Mouse (Mus musculus) 416B (cell line): Measurements from ENCODE around the gene Fignl2.

Experiments
- DNase-seq: peaks from one replicate; pipeline ENCODE4 v3.0.0; 2011; ENCODE audit warnings: low read depth

Fignl2 gene

GRCm38 (mm10) chr15:101066920-101067696 is 11.3 kb downstream of the Fignl2 start:
- DNase-seq, result no peak

- no peak for DNase-seq
Measured at GRCm38 (mm10) chr15:101066364-101066847, 12.0 kb downstream of the Fignl2 start.

GRCm38 (mm10) chr15:101065069-101065468 is 13.3 kb downstream of the Fignl2 start:
- no peak for DNase-seq

- DNase-seq, result no peak
Measured at GRCm38 (mm10) chr15:101060280-101060852, 18.0 kb downstream of the Fignl2 start.

- no peak for DNase-seq
Measured at GRCm38 (mm10) chr15:101059570-101060279, 18.6 kb downstream of the Fignl2 start.

GRCm38 (mm10) chr15:101056225-101056624 is 22.1 kb downstream of the Fignl2 start:
- peak; percentile 67 for DNase-seq

GRCm38 (mm10) chr15:101054541-101054940 is 23.8 kb downstream of the Fignl2 start:
- DNase-seq, result no peak

GRCm38 (mm10) chr15:101053832-101054459 is 24.4 kb downstream of the Fignl2 start:
- DNase-seq, result no peak

- DNase-seq, result no peak
Measured at GRCm38 (mm10) chr15:101052560-101053501, 25.5 kb downstream of the Fignl2 start.

- DNase-seq, result no peak
Measured at GRCm38 (mm10) chr15:101051869-101052268, 26.5 kb downstream of the Fignl2 start.

- DNase-seq, result no peak
Measured at GRCm38 (mm10) chr15:101048338-101048896, 29.9 kb downstream of the Fignl2 start.

- DNase-seq, result no peak
Measured at GRCm38 (mm10) chr15:101047194-101047555, 31.2 kb downstream of the Fignl2 start, which contains the start of gene Gm47841. TSS of gene Gm47841 (minus strand) at chr15:101047397.

- DNase-seq, result no peak
Measured at GRCm38 (mm10) chr15:101046527-101047193, 31.7 kb downstream of the Fignl2 start.

GRCm38 (mm10) chr15:101046039-101046526 is 32.3 kb downstream of the Fignl2 start:
- no peak for DNase-seq

GRCm38 (mm10) chr15:101044531-101044930 is 33.8 kb downstream of the Fignl2 start:
- no peak for DNase-seq

- peak; percentile 64 for DNase-seq
Measured at GRCm38 (mm10) chr15:101042613-101043012, 35.8 kb downstream of the Fignl2 start.

GRCm38 (mm10) chr15:101041966-101042365 is 36.4 kb downstream of the Fignl2 start:
- DNase-seq, result no peak

- no peak for DNase-seq
Measured at GRCm38 (mm10) chr15:101039651-101040050, 38.7 kb downstream of the Fignl2 start.

- DNase-seq, result no peak
Measured at GRCm38 (mm10) chr15:101028960-101029359, 49.4 kb downstream of the Fignl2 start.

GRCm38 (mm10) chr15:101011352-101011751 is 67.0 kb downstream of the Fignl2 start:
- peak; percentile 34 for DNase-seq
